Mouse (Mus musculus): ENCODE data around the gene Rps27a. TPM values are rescaled to one million over a fixed set of nuclear protein-coding genes. Genes with fewer than 3 reads are reported as not detected.
"Not testable (repeated sequence)": the region's sequence is repeated elsewhere in the genome, so short reads cannot be mapped to it uniquely, and the experiment has no call there.

The Rps27a gene
- total RNA-seq (2021), result 100 to 1,000 TPM; 332 to 350 TPM
- long read RNA-seq, experiment 1, transcript Rps27a-202 (6 exons, 791 nt), result major isoform, 115 of 137 reads
- long read RNA-seq, experiment 1, transcript Rps27a-201 (5 exons, 637 nt), result minor isoform, 17 of 137 reads
- long read RNA-seq, experiment 1, partial matches to known transcripts, result 0 of 137 reads
- long read RNA-seq, experiment 1, other reads (novel, unspliced or antisense), result 3 of 137 reads
- long read RNA-seq, experiment 2, transcript Rps27a-201 (5 exons, 637 nt), result minor isoform, 33 of 160 reads
- long read RNA-seq, experiment 2, transcript Rps27a-202 (6 exons, 791 nt), result major isoform, 114 of 160 reads
- long read RNA-seq, experiment 2, partial matches to known transcripts, result 1 of 160 reads
- long read RNA-seq, experiment 2, other reads (novel, unspliced or antisense), result 10 of 160 reads

GRCm38 (mm10) chr11:29547752-29548503 is at the start of gene Rps27a, which contains the start of gene Clhc1:
Rps27a (minus strand) TSS chr11:29548109.
Clhc1 (plus strand) TSS chr11:29547950.
- DNase-seq (ENCODE audit: low spot score), result peak; percentile 94

GRCm38 (mm10) chr11:29597159-29597558 is 49.2 kb upstream of the Rps27a start:
- DNase-seq (ENCODE audit: low spot score), result no peak

GRCm38 (mm10) chr11:29595217-29595616 is 47.3 kb upstream of the Rps27a start:
- no peak for DNase-seq (ENCODE audit: low spot score)

- no peak for DNase-seq (ENCODE audit: low spot score)
These were observed 31.7 kb upstream of the Rps27a start for GRCm38 (mm10) chr11:29579610-29580009.

- no peak for DNase-seq (ENCODE audit: low spot score)
These were observed 24.7 kb upstream of the Rps27a start for GRCm38 (mm10) chr11:29572656-29573055.

- DNase-seq (ENCODE audit: low spot score), result no peak
These were observed 23.6 kb upstream of the Rps27a start for GRCm38 (mm10) chr11:29571536-29571935.

- no peak for DNase-seq (ENCODE audit: low spot score)
These were observed 15.5 kb upstream of the Rps27a start for GRCm38 (mm10) chr11:29563406-29563805.

GRCm38 (mm10) chr11:29560990-29561389 is 13.1 kb upstream of the Rps27a start:
- DNase-seq (ENCODE audit: low spot score), result no peak

- DNase-seq (ENCODE audit: low spot score), result no peak
These were observed 12.5 kb upstream of the Rps27a start for GRCm38 (mm10) chr11:29560452-29560851.

GRCm38 (mm10) chr11:29549425-29549778 is 1.5 kb upstream of the Rps27a start:
- no peak for DNase-seq (ENCODE audit: low spot score)

- no peak for DNase-seq (ENCODE audit: low spot score)
These were observed 855 bp upstream of the Rps27a start for GRCm38 (mm10) chr11:29548504-29549424.

- DNase-seq (ENCODE audit: low spot score), result no peak
These were observed 609 bp downstream of the Rps27a start for GRCm38 (mm10) chr11:29547249-29547751.

- no peak for DNase-seq (ENCODE audit: low spot score)
These were observed 1.1 kb downstream of the Rps27a start for GRCm38 (mm10) chr11:29546762-29547161.

- DNase-seq (ENCODE audit: low spot score), result not testable (repeated sequence)
These were observed 1.6 kb downstream of the Rps27a start for GRCm38 (mm10) chr11:29546297-29546696.

GRCm38 (mm10) chr11:29545150-29545752 is 2.7 kb downstream of the Rps27a start:
- not testable (repeated sequence) for DNase-seq (ENCODE audit: low spot score)

GRCm38 (mm10) chr11:29544225-29544945 is 3.5 kb downstream of the Rps27a start:
- no peak for DNase-seq (ENCODE audit: low spot score)

- DNase-seq (ENCODE audit: low spot score), result no peak
These were observed 9.7 kb downstream of the Rps27a start for GRCm38 (mm10) chr11:29538201-29538600.

GRCm38 (mm10) chr11:29525988-29526794 is 21.7 kb downstream of the Rps27a start, which contains the start of gene Mtif2:
Mtif2 (plus strand) TSS chr11:29526408.
- DNase-seq (ENCODE audit: low spot score), result peak; percentile 66

All from gastrocnemius, adult 18-20 months (tissue).